Comparison of ENCODE assay signal across 21 mouse cellular contexts in the genomic region with DNA sequence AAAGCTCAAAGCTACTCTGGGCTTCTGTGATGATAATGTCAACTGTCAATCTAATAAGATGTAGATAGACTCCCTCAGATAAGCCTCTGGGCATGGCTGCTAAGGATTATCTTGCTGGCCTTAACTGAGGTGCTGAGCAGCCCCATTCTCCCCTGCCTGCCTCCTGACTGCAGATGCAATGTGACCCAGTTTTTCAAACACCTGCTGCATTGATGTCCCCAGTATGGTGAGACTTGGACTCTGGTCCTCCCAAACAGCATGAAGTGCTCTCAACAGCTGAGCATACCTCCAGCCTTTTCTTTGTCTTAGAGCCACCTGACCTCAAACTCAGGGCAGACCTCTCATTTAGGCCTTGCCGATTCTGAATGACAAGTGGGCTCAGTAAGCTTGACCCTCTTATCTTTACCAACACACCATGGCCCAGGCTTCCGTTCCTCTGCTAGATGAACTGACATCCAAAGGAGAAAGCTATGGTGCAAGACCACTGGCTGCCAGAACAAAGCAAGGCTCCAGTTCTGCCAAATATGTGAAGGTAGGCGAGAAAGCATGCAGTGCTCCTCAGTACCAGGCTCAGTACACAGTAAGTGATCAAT. TPM values are rescaled to one million over a fixed set of nuclear protein-coding genes. Genes with fewer than 3 reads are reported as not detected.
DNase-seq lines count a peak whose midpoint lies in the region; ATAC-seq lines count a peak whose summit lies in the region.
"Had no signal": no experiment of that assay in that cellular context is flagged by ENCODE, and none has a peak within 500 bp of the region (broad histone marks: within the 10 kb centered on the region; RNA-seq: fewer than 3 reads in every experiment).

No protein-coding gene starts in this region.

- H3K9ac ChIP-seq in kidney, embryonic 15.5 days, result no peak overlapping the region
- H3K9ac ChIP-seq: embryonic facial prominence, embryonic 13.5 days; forebrain, embryonic 13.5 days; forebrain, postnatal 0 days; hindbrain, embryonic 12.5 days had no signal

- peak; percentile 62 for DNase-seq in retina, postnatal 1 day
- no peak for DNase-seq in retina, embryonic 14.5 days (ENCODE audit: low spot score)
- DNase-seq in thymus, postnatal 10 days (ENCODE audit: low spot score in 2 of 2), result peak; percentile 57 to 72
- peak; percentile 54 for DNase-seq in thymus, postnatal 4 days
- DNase-seq in yolk sac, embryonic 10.5 days (ENCODE audit: low spot score), result no peak
- DNase-seq: adrenal gland, postnatal 10 days; cerebellum, adult 11-12 months; cerebellum, adult 9-10 months; cerebellum, postnatal 25 days; forebrain, postnatal 0 days; gastrocnemius, postnatal 14 days; heart, postnatal 10 days; heart, postnatal 4 days had no signal

- H3K4me1 ChIP-seq in kidney, embryonic 15.5 days, result peaks cover 10% of the 10 kb centered on the region; the same call in 1 of the 2 replicates
- H3K4me1 ChIP-seq: embryonic facial prominence, embryonic 13.5 days had no signal

- no peaks in the 10 kb centered on the region for H3K36me3 ChIP-seq in kidney, embryonic 15.5 days
- H3K36me3 ChIP-seq: embryonic facial prominence, embryonic 13.5 days; G1E; hindbrain, embryonic 12.5 days had no signal

- H3K4me2 ChIP-seq in kidney, embryonic 15.5 days, result no peak overlapping the region
- H3K4me2 ChIP-seq: embryonic facial prominence, embryonic 13.5 days; forebrain, embryonic 13.5 days; hindbrain, embryonic 12.5 days had no signal

- no peak overlapping the region for H3K4me3 ChIP-seq in kidney, embryonic 15.5 days (replicated peaks)
- H3K4me3 ChIP-seq: embryonic facial prominence, embryonic 13.5 days; forebrain, embryonic 13.5 days; hindbrain, embryonic 12.5 days had no signal

- no peaks in the 10 kb centered on the region for H3K9me3 ChIP-seq in kidney, embryonic 15.5 days (replicated peaks)
- H3K9me3 ChIP-seq: embryonic facial prominence, embryonic 13.5 days; forebrain, embryonic 13.5 days; G1E; hindbrain, embryonic 12.5 days had no signal

- 0 out of 2 replicates have a peak, but pooled peaks have one; percentile 24 for ATAC-seq in megakaryocyte-erythroid progenitor cell, adult 5-6 weeks (replicated peaks; ENCODE audit: low FRiP score, low TSS enrichment, poor library complexity, severe bottlenecking)
- no peak for ATAC-seq in erythroblast, adult 5-6 weeks (replicated peaks; ENCODE audit: low FRiP score, poor library complexity, severe bottlenecking)
- ATAC-seq in kidney, embryonic 15.5 days (replicated peaks; ENCODE audit: low FRiP score), result no peak
- ATAC-seq: forebrain, embryonic 13.5 days; forebrain, postnatal 0 days; hindbrain, embryonic 16.5 days had no signal

- 82% methylated on average over 3 of the region's 3 CpGs for WGBS in kidney, embryonic 15.5 days

- no peak overlapping the region for H3K27ac ChIP-seq in kidney, embryonic 15.5 days
- H3K27ac ChIP-seq: embryonic facial prominence, embryonic 13.5 days; forebrain, embryonic 13.5 days; hindbrain, embryonic 12.5 days had no signal

- H3K27me3 ChIP-seq in kidney, embryonic 15.5 days, result no peaks in the 10 kb centered on the region

RNA-seq across cellular contexts. Expression of gene Klf2, which starts 5.8 kb away (rescaled TPM):
- total RNA-seq in megakaryocyte-erythroid progenitor cell, adult 5-6 weeks (2014; fragmentation: Nextera tagmentation), result 4.0 and 4.4 TPM in 2 replicates
- total RNA-seq in megakaryocyte-erythroid progenitor cell, adult 5-6 weeks (2017), result 2.3 and 5.1 TPM in 2 replicates
- 8.1 and 11.7 TPM in 2 replicates for total RNA-seq in erythroblast, adult 5-6 weeks (2015; ENCODE audit: low replicate concordance)
- 3.4 and 4.6 TPM in 2 replicates for total RNA-seq in erythroblast, adult 5-6 weeks (2017; ENCODE audit: low replicate concordance)
- 12.6 and 14.0 TPM in 2 replicates for polyA plus RNA-seq in kidney, embryonic 15.5 days (2015; fragmentation: Nextera tagmentation; extraction: Ambion mirVana)

RNA-seq across cellular contexts. Expression of gene Gm10282, which starts 8.0 kb away (rescaled TPM):
- 6.8 and 12.5 TPM in 2 replicates for total RNA-seq in megakaryocyte-erythroid progenitor cell, adult 5-6 weeks (2014; fragmentation: Nextera tagmentation)
- total RNA-seq in megakaryocyte-erythroid progenitor cell, adult 5-6 weeks (2017), result 7.4 and 11.2 TPM in 2 replicates
- total RNA-seq in erythroblast, adult 5-6 weeks (2015; ENCODE audit: low replicate concordance), result 22.9 and 31.8 TPM in 2 replicates
- 14.9 and 39.9 TPM in 2 replicates for total RNA-seq in erythroblast, adult 5-6 weeks (2017; ENCODE audit: low replicate concordance)
- 29.0 and 30.3 TPM in 2 replicates for polyA plus RNA-seq in kidney, embryonic 15.5 days (2015; fragmentation: Nextera tagmentation; extraction: Ambion mirVana)

Comparison
In these comparisons a context has a peak if more than half of its experiments do, and no peak if none do; other contexts are left out.
1. DNase-seq: peak in retina, postnatal 1 day (single experiment), thymus, postnatal 10 days (2 of 2) and thymus, postnatal 4 days (single experiment); none in retina, embryonic 14.5 days (single experiment) and yolk sac, embryonic 10.5 days (single experiment).